Mouse (Mus musculus) lung, postnatal 0 days (tissue): Measurements from ENCODE around the gene Gm12216. TPM values are rescaled to one million over a fixed set of nuclear protein-coding genes. Genes with fewer than 3 reads are reported as not detected.

Experiments
- ATAC-seq: fragments of 200-750 bp; cut with Nextera tagmentation; 2 replicates; pipeline ENCODE4 v1.8.0; 2017; ENCODE audit warnings: moderate library complexity
- DNase-seq: peaks from one replicate; pipeline ENCODE4 v3.0.0-alpha.2; 2016; ENCODE audit warnings: low spot score
- H3K27ac ChIP-seq: fragments of 300-500 bp; sonication (generic); 2 replicates; pipeline ENCODE4 v1.5.1; 2014; ENCODE audit warnings: antibody characterized with exemption, mild to moderate bottlenecking, low read length, mixed read lengths
- H3K27me3 ChIP-seq: fragments of 300-500 bp; sonication (generic); replicated peaks from 2 replicates; pipeline ENCODE4 v1.6.1; 2014; ENCODE audit warnings: low read length, mixed read lengths; ENCODE audit not compliant: insufficient read depth
- H3K36me3 ChIP-seq: fragments of 300-500 bp; sonication (generic); 2 replicates; pipeline ENCODE4 v1.6.1; 2014; ENCODE audit warnings: low read length, mixed read lengths; ENCODE audit not compliant: insufficient read depth
- H3K4me1 ChIP-seq: fragments of 300-500 bp; sonication (generic); 2 replicates; pipeline ENCODE4 v1.6.1; 2014; ENCODE audit warnings: antibody characterized with exemption, low read depth, low read length, mixed read lengths; ENCODE audit not compliant: insufficient read depth
- H3K4me2 ChIP-seq: fragments of 300-500 bp; sonication (generic); replicated peaks from 2 replicates; pipeline ENCODE4 v1.6.1; 2014; ENCODE audit warnings: low read depth, mild to moderate bottlenecking, low read length, moderate library complexity, mixed read lengths
- H3K4me3 ChIP-seq: fragments of 300-500 bp; sonication (generic); 2 replicates; pipeline ENCODE4 v1.5.1; 2014; ENCODE audit warnings: low read depth, low read length
- H3K9ac ChIP-seq: fragments of 300-500 bp; sonication (generic); replicated peaks from 2 replicates; pipeline ENCODE4 v1.6.1; 2014; ENCODE audit warnings: low read depth, mild to moderate bottlenecking
- H3K9me3 ChIP-seq: fragments of 300-500 bp; sonication (generic); 2 replicates; pipeline ENCODE4 v1.6.1; 2016; ENCODE audit warnings: low read length, mixed read lengths
- CTCF ChIP-seq: IDR thresholded peaks from 2 replicates; pipeline ENCODE4 v1.5.1; 2016; ENCODE audit warnings: antibody characterized with exemption, mild to moderate bottlenecking
- EP300 ChIP-seq: IDR thresholded peaks from 2 replicates; pipeline ENCODE4 v1.6.1; 2016; ENCODE audit warnings: antibody characterized with exemption, mild to moderate bottlenecking, control low read depth
- WGBS: fragments of 180-500 bp; shearing (Covaris S2); extraction: QIAGEN DNeasy Blood & Tissue Kit; methylation state at CpG from one replicate; pipeline ENCODE4 v1.1.7; 2014; 5-methylcytosine and 5-hydroxymethylcytosine counted together
- polyA plus RNA-seq: library from polyadenylated mRNA; unstranded; fragments of >200 nt; fragmentation: Nextera tagmentation; extraction: Ambion mirVana; gene quantifications from 2 replicates; pipeline ENCODE4 v1.2.1, GENCODE M21; 2015

Gene Gm12216
- polyA plus RNA-seq, 1 experiment from 2014 or later = 5.4 TPM

GRCm38 (mm10) chr11:53816841-53817375 is 42.1 kb downstream of the Gm12216 start:
- Histone ChIP-seq H3K4me1 (peaks cover 4% of the 10 kb centered on the region; the same call in 1 of the 2 replicates), H3K4me2 (no peak overlapping the region), H3K27ac (no peak overlapping the region), H3K4me3 (no peak overlapping the region), H3K9ac (no peak overlapping the region), H3K36me3 (no peaks in the 10 kb centered on the region), H3K9me3 (no peaks in the 10 kb centered on the region), H3K27me3 (no peaks in the 10 kb centered on the region)
- TF ChIP-seq CTCF (no peak), EP300 (no peak)
- ATAC-seq (no peak), DNase-seq (no peak)
- WGBS = 89% methylated on average over 5 of the region's 5 CpGs

GRCm38 (mm10) chr11:53814810-53815209 is 44.2 kb downstream of the Gm12216 start:
- H3K4me1 ChIP-seq = peaks cover 12% of the 10 kb centered on the region; the same call in 1 of the 2 replicates
- no peak overlapping the region for H3K27ac ChIP-seq
- no peak overlapping the region for H3K4me3 ChIP-seq
- DNase-seq (peak; percentile 29), ATAC-seq (no peak)
- no peaks in the 10 kb centered on the region for H3K9me3 ChIP-seq
- H3K9ac ChIP-seq = no peak overlapping the region
- WGBS = 29% methylated on average over 3 of the region's 3 CpGs
- TF ChIP-seq CTCF (no peak), EP300 (0 out of 2 replicates have a peak, but pooled peaks have one; percentile 8)
- H3K36me3 ChIP-seq = no peaks in the 10 kb centered on the region
- no peak overlapping the region for H3K4me2 ChIP-seq
- H3K27me3 ChIP-seq = no peaks in the 10 kb centered on the region

GRCm38 (mm10) chr11:53813001-53813868 is 45.8 kb downstream of the Gm12216 start:
- Histone ChIP-seq H3K4me3 (no peak overlapping the region), H3K36me3 (no peaks in the 10 kb centered on the region), H3K9me3 (no peaks in the 10 kb centered on the region), H3K27me3 (no peaks in the 10 kb centered on the region), H3K4me2 (no peak overlapping the region), H3K27ac (no peak overlapping the region), H3K9ac (no peak overlapping the region), H3K4me1 (peaks cover 8% of the 10 kb centered on the region; the same call in 1 of the 2 replicates)
- ATAC-seq (0 out of 2 replicates have a peak, but pooled peaks have one; percentile 12), DNase-seq (no peak)
- WGBS = 79% methylated on average over 16 of the region's 16 CpGs
- TF ChIP-seq EP300 = no peak
- no peak for TF ChIP-seq CTCF

- DNase-seq (no peak), ATAC-seq (no peak)
- H3K4me2 ChIP-seq = no peak overlapping the region
- H3K27ac ChIP-seq = no peak overlapping the region
- no peak overlapping the region for H3K4me3 ChIP-seq
- no peaks in the 10 kb centered on the region for H3K36me3 ChIP-seq
- peaks cover 9% of the 10 kb centered on the region; the same call in 1 of the 2 replicates for H3K4me1 ChIP-seq
- WGBS = 78% methylated on average over 3 of the region's 3 CpGs
- no peaks in the 10 kb centered on the region for H3K27me3 ChIP-seq
- no peaks in the 10 kb centered on the region for H3K9me3 ChIP-seq
- no peak for TF ChIP-seq CTCF
- TF ChIP-seq EP300 = no peak
- H3K9ac ChIP-seq = no peak overlapping the region
Measured at GRCm38 (mm10) chr11:53811312-53811711, 47.7 kb downstream of the Gm12216 start.

GRCm38 (mm10) chr11:53810749-53811148 is 48.3 kb downstream of the Gm12216 start:
- 20% methylated on average over 2 of the region's 2 CpGs for WGBS
- H3K27me3 ChIP-seq = no peaks in the 10 kb centered on the region
- no peak overlapping the region for H3K4me2 ChIP-seq
- DNase-seq (peak; percentile 35), ATAC-seq (no peak)
- no peak for TF ChIP-seq EP300
- H3K4me3 ChIP-seq = no peak overlapping the region
- H3K4me1 ChIP-seq = peaks cover 12% of the 10 kb centered on the region; the same call in 1 of the 2 replicates
- H3K9me3 ChIP-seq = no peaks in the 10 kb centered on the region
- no peak overlapping the region for H3K9ac ChIP-seq
- no peaks in the 10 kb centered on the region for H3K36me3 ChIP-seq
- no peak overlapping the region; the same call in 1 of the 2 replicates for H3K27ac ChIP-seq

- Histone ChIP-seq H3K4me3 (no peak overlapping the region), H3K27ac (no peak overlapping the region), H3K4me2 (no peak overlapping the region), H3K9ac (no peak overlapping the region), H3K36me3 (no peaks in the 10 kb centered on the region), H3K27me3 (no peaks in the 10 kb centered on the region), H3K9me3 (no peaks in the 10 kb centered on the region), H3K4me1 (peaks cover 12% of the 10 kb centered on the region; the same call in 1 of the 2 replicates)
- DNase-seq (no peak), ATAC-seq (no peak)
- WGBS = 43% methylated on average over 5 of the region's 5 CpGs
- TF ChIP-seq CTCF (no peak), EP300 (no peak)
Measured at GRCm38 (mm10) chr11:53810156-53810555, 48.9 kb downstream of the Gm12216 start.
